Mouse (Mus musculus) liver, postnatal 0 days (tissue): ENCODE results near the gene Sobp.

Source experiments
- CTCF ChIP-seq: sonication (generic); IDR thresholded peaks from 2 replicates; pipeline ENCODE4 v1.5.1; 2016; ENCODE audit warnings: antibody characterized with exemption, low read depth
- EP300 ChIP-seq: IDR thresholded peaks from 2 replicates; pipeline ENCODE4 v1.6.1; 2016; ENCODE audit warnings: antibody characterized with exemption, low read depth, mild to moderate bottlenecking

GRCm38 (mm10) chr10:43123422-43123821, 50.9 kb downstream of the Sobp start:
- TF ChIP-seq CTCF (no peak), EP300 (no peak)
